ENCODE assay signal across 8 mouse cellular contexts in genomic region chr3:9947357-9948065, GRCm38 (mm10).
DNase-seq lines count a peak whose midpoint lies in the region; ATAC-seq and TF ChIP-seq lines count a peak whose summit lies in the region.

No protein-coding gene starts in this region.

- no peak overlapping the region for H3K4me2 ChIP-seq in embryonic facial prominence, embryonic 11.5 days (ENCODE audit: low read depth, low read length)
- H3K4me2 ChIP-seq in heart, embryonic 12.5 days = no peak overlapping the region
- H3K4me2 ChIP-seq in kidney, embryonic 15.5 days = no peak overlapping the region
- no peak overlapping the region for H3K4me2 ChIP-seq in limb, embryonic 15.5 days
- H3K4me2 ChIP-seq in midbrain, postnatal 0 days (ENCODE audit: low read depth, low read length, poor library complexity, severe bottlenecking) = no peak overlapping the region

- ATAC-seq in embryonic facial prominence, embryonic 11.5 days (replicated peaks; ENCODE audit: insufficient number of reproducible peaks, low FRiP score, low TSS enrichment, low read depth) = peak; percentile 82
- ATAC-seq in heart, embryonic 12.5 days (ENCODE audit: insufficient number of reproducible peaks, low FRiP score) = peak; percentile 77; the same call in 1 of the 2 replicates
- ATAC-seq in kidney, embryonic 15.5 days (replicated peaks; ENCODE audit: low FRiP score) = peak; percentile 82
- ATAC-seq in limb, embryonic 15.5 days (ENCODE audit: insufficient number of reproducible peaks, low FRiP score, low TSS enrichment, low read depth) = peak; percentile 48; the same call in 1 of the 2 replicates
- peak; percentile 82 for ATAC-seq in midbrain, postnatal 0 days (ENCODE audit: low FRiP score)

- no peaks in the 10 kb centered on the region for H3K36me3 ChIP-seq in embryonic facial prominence, embryonic 11.5 days (replicated peaks; ENCODE audit: control insufficient read depth, insufficient read depth, low read depth, low read length)
- no peaks in the 10 kb centered on the region for H3K36me3 ChIP-seq in heart, embryonic 12.5 days
- no peaks in the 10 kb centered on the region for H3K36me3 ChIP-seq in kidney, embryonic 15.5 days
- no peaks in the 10 kb centered on the region for H3K36me3 ChIP-seq in limb, embryonic 15.5 days
- H3K36me3 ChIP-seq in midbrain, postnatal 0 days (ENCODE audit: insufficient read depth, low read length) = no peaks in the 10 kb centered on the region
- no peaks in the 10 kb centered on the region for H3K36me3 ChIP-seq in splenic B cell, adult 2 months (ENCODE audit: control insufficient read depth, insufficient read depth, low read length, poor library complexity, severe bottlenecking)

- H3K4me3 ChIP-seq in embryonic facial prominence, embryonic 11.5 days (ENCODE audit: low read depth, low read length) = no peak overlapping the region
- no peak overlapping the region for H3K4me3 ChIP-seq in heart, embryonic 12.5 days
- H3K4me3 ChIP-seq in kidney, embryonic 15.5 days (replicated peaks) = no peak overlapping the region
- no peak overlapping the region for H3K4me3 ChIP-seq in limb, embryonic 15.5 days
- no peak overlapping the region for H3K4me3 ChIP-seq in midbrain, postnatal 0 days (ENCODE audit: low read depth, low read length)

- 54% methylated on average over 11 of the region's 11 CpGs for WGBS in embryonic facial prominence, embryonic 11.5 days
- 53% methylated on average over 11 of the region's 11 CpGs for WGBS in heart, embryonic 12.5 days
- WGBS in kidney, embryonic 15.5 days = 55% methylated on average over 11 of the region's 11 CpGs
- 50% methylated on average over 11 of the region's 11 CpGs for WGBS in limb, embryonic 15.5 days
- WGBS in midbrain, postnatal 0 days = 50% methylated on average over 11 of the region's 11 CpGs

- DNase-seq in A20 (ENCODE audit: low read depth, low spot score) = peak; percentile 70
- DNase-seq in adrenal gland, postnatal 10 days = peak; percentile 81
- peak; percentile 79 for DNase-seq in embryonic facial prominence, embryonic 11.5 days (ENCODE audit: low spot score)
- peak; percentile 80 for DNase-seq in midbrain, postnatal 0 days (ENCODE audit: low spot score)
- peak; percentile 86 for DNase-seq in splenic B cell, adult 2 months (ENCODE audit: low read depth, low spot score)

- no peaks in the 10 kb centered on the region for H3K27me3 ChIP-seq in embryonic facial prominence, embryonic 11.5 days (ENCODE audit: control insufficient read depth, insufficient read depth, low read length)
- H3K27me3 ChIP-seq in heart, embryonic 12.5 days (replicated peaks) = no peaks in the 10 kb centered on the region
- H3K27me3 ChIP-seq in kidney, embryonic 15.5 days = no peaks in the 10 kb centered on the region
- no peaks in the 10 kb centered on the region for H3K27me3 ChIP-seq in limb, embryonic 15.5 days
- no peaks in the 10 kb centered on the region for H3K27me3 ChIP-seq in midbrain, postnatal 0 days (ENCODE audit: insufficient read depth, low read length)
- H3K27me3 ChIP-seq in splenic B cell, adult 2 months (ENCODE audit: control insufficient read depth, insufficient read depth, low read length, poor library complexity, severe bottlenecking) = no peaks in the 10 kb centered on the region

- H3K9ac ChIP-seq in embryonic facial prominence, embryonic 11.5 days (replicated peaks; ENCODE audit: low read length) = no peak overlapping the region
- no peak overlapping the region for H3K9ac ChIP-seq in heart, embryonic 12.5 days
- H3K9ac ChIP-seq in kidney, embryonic 15.5 days = no peak overlapping the region
- H3K9ac ChIP-seq in limb, embryonic 15.5 days = no peak overlapping the region
- no peak overlapping the region for H3K9ac ChIP-seq in midbrain, postnatal 0 days (replicated peaks; ENCODE audit: low read length, poor library complexity, severe bottlenecking)

- H3K4me1 ChIP-seq in embryonic facial prominence, embryonic 11.5 days (ENCODE audit: control insufficient read depth, insufficient read depth, low read length) = no peaks in the 10 kb centered on the region
- no peaks in the 10 kb centered on the region for H3K4me1 ChIP-seq in heart, embryonic 12.5 days (replicated peaks)
- H3K4me1 ChIP-seq in kidney, embryonic 15.5 days = no peaks in the 10 kb centered on the region
- no peaks in the 10 kb centered on the region for H3K4me1 ChIP-seq in limb, embryonic 15.5 days
- H3K4me1 ChIP-seq in midbrain, postnatal 0 days (ENCODE audit: insufficient read depth, low read length) = no peaks in the 10 kb centered on the region

- peak; percentile 92 for TF ChIP-seq CTCF in midbrain, postnatal 0 days (IDR thresholded peaks at IDR 0.05)

- no peak overlapping the region for H3K27ac ChIP-seq in embryonic facial prominence, embryonic 11.5 days (replicated peaks; ENCODE audit: low read depth, low read length)
- no peak overlapping the region for H3K27ac ChIP-seq in heart, embryonic 12.5 days (ENCODE audit: poor library complexity, severe bottlenecking)
- no peak overlapping the region for H3K27ac ChIP-seq in kidney, embryonic 15.5 days
- H3K27ac ChIP-seq in limb, embryonic 15.5 days = no peak overlapping the region
- H3K27ac ChIP-seq in midbrain, postnatal 0 days (ENCODE audit: low read depth, low read length) = no peak overlapping the region

- no peaks in the 10 kb centered on the region for H3K9me3 ChIP-seq in embryonic facial prominence, embryonic 11.5 days (replicated peaks; ENCODE audit: control insufficient read depth, low read length)
- no peaks in the 10 kb centered on the region for H3K9me3 ChIP-seq in heart, embryonic 12.5 days (replicated peaks)
- H3K9me3 ChIP-seq in kidney, embryonic 15.5 days (replicated peaks) = no peaks in the 10 kb centered on the region
- H3K9me3 ChIP-seq in limb, embryonic 15.5 days = no peaks in the 10 kb centered on the region
- H3K9me3 ChIP-seq in midbrain, postnatal 0 days (ENCODE audit: low read length) = no peaks in the 10 kb centered on the region
